Mouse (Mus musculus) intestine, embryonic 15.5 days (tissue): ENCODE data around the gene Tedc2. TPM values are rescaled to one million over a fixed set of nuclear protein-coding genes. Genes with fewer than 3 reads are reported as not detected.

Experiments
- ATAC-seq: fragments of 200-750 bp; cut with Nextera tagmentation; 2 replicates; pipeline ENCODE4 v1.8.0; 2017; ENCODE audit warnings: moderate TSS enrichment, moderate library complexity
- H3K27ac ChIP-seq: fragments of 300-500 bp; sonication (generic); 2 replicates; pipeline ENCODE4 v1.5.1; 2015; ENCODE audit warnings: mild to moderate bottlenecking, inconsistent platforms
- H3K27me3 ChIP-seq: fragments of 300-500 bp; sonication (generic); replicated peaks from 2 replicates; pipeline ENCODE4 v1.6.1; 2015; ENCODE audit warnings: inconsistent platforms
- H3K36me3 ChIP-seq: fragments of 300-500 bp; sonication (generic); 2 replicates; pipeline ENCODE4 v1.6.1; 2015; ENCODE audit warnings: inconsistent platforms
- H3K4me1 ChIP-seq: fragments of 300-500 bp; sonication (generic); replicated peaks from 2 replicates; pipeline ENCODE4 v1.6.1; 2015; ENCODE audit warnings: inconsistent platforms
- H3K4me2 ChIP-seq: fragments of 300-500 bp; sonication (generic); replicated peaks from 2 replicates; pipeline ENCODE4 v1.6.1; 2015; ENCODE audit warnings: mild to moderate bottlenecking, inconsistent platforms
- H3K4me3 ChIP-seq: fragments of 300-500 bp; sonication (generic); replicated peaks from 2 replicates; pipeline ENCODE4 v1.5.1; 2015; ENCODE audit warnings: inconsistent platforms
- H3K9ac ChIP-seq: fragments of 300-500 bp; sonication (generic); 2 replicates; pipeline ENCODE4 v1.6.1; 2015; ENCODE audit warnings: inconsistent platforms
- H3K9me3 ChIP-seq: fragments of 300-500 bp; sonication (generic); 2 replicates; pipeline ENCODE4 v1.6.1; 2016; ENCODE audit warnings: inconsistent platforms
- WGBS: fragments of 180-500 bp; shearing (Covaris S2); methylation state at CpG from one replicate; pipeline ENCODE4 v1.1.7; 2015; 5-methylcytosine and 5-hydroxymethylcytosine counted together
- polyA plus RNA-seq: library from polyadenylated mRNA; unstranded; fragments of >200 nt; fragmentation: Nextera tagmentation; extraction: Ambion mirVana; gene quantifications from 2 replicates; pipeline ENCODE4 v1.2.1, GENCODE M21; 2015

Gene Tedc2
- polyA plus RNA-seq, 1 experiment from 2014 or later = 10.1 TPM

DNA sequence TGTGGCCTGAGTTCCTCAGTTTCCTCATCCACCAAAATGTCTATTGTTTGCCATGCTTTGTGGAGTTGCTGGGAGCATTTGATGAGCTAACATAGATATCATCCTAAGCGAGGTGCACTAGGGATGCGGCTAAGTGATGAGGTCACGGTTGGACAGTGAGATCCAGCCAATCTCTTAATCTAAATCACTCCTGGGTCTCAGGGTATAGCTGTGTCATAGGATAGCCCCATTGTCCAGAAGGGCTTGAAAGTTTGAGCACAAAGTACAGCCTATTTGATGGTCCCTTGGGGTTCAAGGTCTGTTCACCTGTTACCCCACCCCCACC is 10.8 kb downstream of the Tedc2 start:
- Histone ChIP-seq H3K9ac (0 out of 2 replicates have a peak overlapping the region, but pooled peaks have one; percentile 68), H3K9me3 (no peaks in the 10 kb centered on the region), H3K4me2 (peak overlapping the region; percentile 96; the same call in 1 of the 2 replicates), H3K4me1 (peaks cover 70% of the 10 kb centered on the region), H3K27ac (peak overlapping the region; percentile 91), H3K4me3 (no peak overlapping the region), H3K36me3 (no peaks in the 10 kb centered on the region), H3K27me3 (peaks cover 14% of the 10 kb centered on the region)
- 70% methylated on average over 3 of the region's 3 CpGs for WGBS
- no peak for ATAC-seq

- peak; percentile 59 for ATAC-seq
- peak within 1 kb of the TSS; percentile 91 for H3K27ac ChIP-seq
- H3K36me3 ChIP-seq = no peaks in the 10 kb centered on the region
- H3K4me3 ChIP-seq = peak within 1 kb of the TSS; percentile 48
- peaks cover 76% of the 10 kb centered on the region for H3K4me1 ChIP-seq
- peak within 1 kb of the TSS; percentile 96 for H3K4me2 ChIP-seq
- 3% methylated on average over 43 of the region's 43 CpGs for WGBS
- H3K27me3 ChIP-seq = peaks cover 14% of the 10 kb centered on the region
- H3K9ac ChIP-seq = peak within 1 kb of the TSS; percentile 68
- H3K9me3 ChIP-seq = no peaks in the 10 kb centered on the region
These were observed 11.4 kb downstream of the Tedc2 start, which contains the start of gene Ntn3 for GRCm38 (mm10) chr17:24209043-24209915. Gene Ntn3, minus strand, starts transcription at chr17:24209531.

- peak overlapping the region; percentile 91 for H3K27ac ChIP-seq
- ATAC-seq = no peak
- no peaks in the 10 kb centered on the region for H3K9me3 ChIP-seq
- peak overlapping the region; percentile 96 for H3K4me2 ChIP-seq
- H3K27me3 ChIP-seq = peaks cover 14% of the 10 kb centered on the region
- peaks cover 81% of the 10 kb centered on the region for H3K4me1 ChIP-seq
- H3K9ac ChIP-seq = peak overlapping the region; percentile 68
- H3K4me3 ChIP-seq = peak overlapping the region; percentile 48
- no peaks in the 10 kb centered on the region for H3K36me3 ChIP-seq
- 8% methylated on average over 29 of the region's 29 CpGs for WGBS
These were observed 12.0 kb downstream of the Tedc2 start for GRCm38 (mm10) chr17:24208641-24209042.

GRCm38 (mm10) chr17:24207768-24208640 is 12.6 kb downstream of the Tedc2 start:
- 67% methylated on average over 34 of the region's 34 CpGs for WGBS
- H3K4me1 ChIP-seq = peaks cover 85% of the 10 kb centered on the region
- peak overlapping the region; percentile 96 for H3K4me2 ChIP-seq
- no peak for ATAC-seq
- peak overlapping the region; percentile 68 for H3K9ac ChIP-seq
- peak overlapping the region; percentile 48 for H3K4me3 ChIP-seq
- no peaks in the 10 kb centered on the region for H3K36me3 ChIP-seq
- peaks cover 14% of the 10 kb centered on the region for H3K27me3 ChIP-seq
- no peaks in the 10 kb centered on the region for H3K9me3 ChIP-seq
- H3K27ac ChIP-seq = peak overlapping the region; percentile 91

- no peaks in the 10 kb centered on the region for H3K36me3 ChIP-seq
- peaks cover 81% of the 10 kb centered on the region for H3K4me1 ChIP-seq
- H3K27me3 ChIP-seq = peaks cover 14% of the 10 kb centered on the region
- peak; percentile 26 for ATAC-seq
- 0 out of 2 replicates have a peak overlapping the region, but pooled peaks have one; percentile 13 for H3K27ac ChIP-seq
- peak overlapping the region; percentile 44 for H3K4me3 ChIP-seq
- no peaks in the 10 kb centered on the region for H3K9me3 ChIP-seq
- WGBS = 5% methylated on average over 62 of the region's 62 CpGs
- peak overlapping the region; percentile 96 for H3K4me2 ChIP-seq
- peak overlapping the region; percentile 50 for H3K9ac ChIP-seq
These were observed 13.9 kb downstream of the Tedc2 start for GRCm38 (mm10) chr17:24206451-24207351.

DNA sequence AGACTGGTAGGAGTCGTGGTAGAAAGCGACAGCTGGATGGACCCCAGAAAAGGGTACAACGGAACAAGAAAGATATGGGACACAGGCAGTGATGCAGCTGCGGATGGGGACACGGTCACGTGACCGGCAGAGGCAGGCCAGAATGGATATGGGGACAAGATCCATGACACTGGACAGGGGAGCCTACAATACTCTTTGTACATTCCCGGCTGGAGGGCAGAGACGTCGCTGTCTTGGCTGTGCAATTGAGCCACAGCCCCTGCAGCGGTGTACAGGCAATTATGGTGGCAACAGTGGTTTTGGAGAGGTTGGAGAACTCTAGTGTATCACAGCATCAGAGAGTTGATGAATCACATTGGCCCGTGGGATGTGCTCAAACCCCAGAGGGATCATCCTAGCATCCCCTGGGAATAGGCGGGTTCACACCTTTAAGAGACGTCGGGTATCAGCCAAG is 14.7 kb downstream of the Tedc2 start:
- Histone ChIP-seq H3K4me2 (peak overlapping the region; percentile 96), H3K9me3 (no peaks in the 10 kb centered on the region), H3K27me3 (peaks cover 14% of the 10 kb centered on the region), H3K36me3 (no peaks in the 10 kb centered on the region), H3K4me3 (peak overlapping the region; percentile 73), H3K9ac (peak overlapping the region; percentile 78), H3K4me1 (peaks cover 77% of the 10 kb centered on the region), H3K27ac (peak overlapping the region; percentile 48; the same call in 1 of the 2 replicates)
- 0 out of 2 replicates have a peak, but pooled peaks have one; percentile 1 for ATAC-seq
- 8% methylated on average over 15 of the region's 15 CpGs for WGBS

GRCm38 (mm10) chr17:24205284-24205888 is 15.3 kb downstream of the Tedc2 start, which contains the start of gene Tbc1d24:
Gene Tbc1d24, minus strand, starts transcription at chr17:24205562.
- Histone ChIP-seq H3K9ac (peak within 1 kb of the TSS; percentile 78), H3K36me3 (no peaks in the 10 kb centered on the region), H3K4me3 (peak within 1 kb of the TSS; percentile 73), H3K4me2 (peak within 1 kb of the TSS; percentile 96), H3K9me3 (no peaks in the 10 kb centered on the region), H3K27ac (peak within 1 kb of the TSS; percentile 48), H3K4me1 (peaks cover 79% of the 10 kb centered on the region), H3K27me3 (peaks cover 14% of the 10 kb centered on the region)
- under 1% methylated on average over 65 of the region's 65 CpGs for WGBS
- peak; percentile 60 for ATAC-seq

- Histone ChIP-seq H3K27ac (0 out of 2 replicates have a peak overlapping the region, but pooled peaks have one; percentile 48), H3K9ac (peak overlapping the region; percentile 78), H3K27me3 (peaks cover 14% of the 10 kb centered on the region), H3K4me1 (peaks cover 75% of the 10 kb centered on the region), H3K4me3 (peak overlapping the region; percentile 73), H3K9me3 (no peaks in the 10 kb centered on the region), H3K36me3 (no peaks in the 10 kb centered on the region), H3K4me2 (peak overlapping the region; percentile 96)
- no peak for ATAC-seq
- 7% methylated on average over 7 of the region's 7 CpGs for WGBS
These were observed 15.8 kb downstream of the Tedc2 start for GRCm38 (mm10) chr17:24204846-24205245.

GRCm38 (mm10) chr17:24203611-24204534 is 16.8 kb downstream of the Tedc2 start:
- Histone ChIP-seq H3K4me3 (no peak overlapping the region), H3K9me3 (no peaks in the 10 kb centered on the region), H3K36me3 (no peaks in the 10 kb centered on the region), H3K4me1 (peaks cover 67% of the 10 kb centered on the region), H3K9ac (0 out of 2 replicates have a peak overlapping the region, but pooled peaks have one; percentile 8), H3K27me3 (peaks cover 14% of the 10 kb centered on the region), H3K4me2 (peak overlapping the region; percentile 96), H3K27ac (peak overlapping the region; percentile 52; the same call in 1 of the 2 replicates)
- no peak for ATAC-seq
- 49% methylated on average over 3 of the region's 3 CpGs for WGBS

DNA sequence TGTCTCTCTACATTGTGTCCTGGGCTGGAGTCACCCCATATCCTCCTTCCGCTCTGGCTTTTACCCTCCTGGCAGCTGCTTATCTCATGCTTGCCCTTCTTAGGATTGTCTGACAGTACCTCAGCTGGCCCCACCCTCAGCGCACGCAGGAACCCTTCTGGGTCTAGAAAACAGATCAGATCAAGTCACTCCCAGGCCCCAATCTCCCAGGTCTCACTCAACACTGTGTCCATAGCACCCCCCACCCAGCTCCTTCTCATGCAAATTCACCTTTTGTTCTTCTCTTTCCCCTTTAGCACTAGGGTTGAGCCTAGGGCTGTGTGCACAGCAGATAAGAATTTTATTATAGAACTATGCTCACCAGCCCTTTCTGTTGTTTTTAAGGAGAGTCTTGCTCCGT is 17.6 kb downstream of the Tedc2 start:
- WGBS = 47% methylated on average over 4 of the region's 4 CpGs
- Histone ChIP-seq H3K4me2 (peak overlapping the region; percentile 96), H3K27me3 (peaks cover 9% of the 10 kb centered on the region), H3K27ac (peak overlapping the region; percentile 52; the same call in 1 of the 2 replicates), H3K9ac (no peak overlapping the region), H3K4me3 (no peak overlapping the region), H3K36me3 (no peaks in the 10 kb centered on the region), H3K4me1 (peaks cover 59% of the 10 kb centered on the region), H3K9me3 (no peaks in the 10 kb centered on the region)
- peak; percentile 29 for ATAC-seq
